Mouse (Mus musculus) adrenal gland, postnatal 4 days (tissue): ENCODE measurements around the gene Farsa. TPM values are rescaled to one million over a fixed set of nuclear protein-coding genes. Genes with fewer than 3 reads are reported as not detected.

Experiments used
- DNase-seq, 2 experiments: peaks; one replicate each; pipeline ENCODE4 v3.0.0; 2021 to 2022; ENCODE audit warnings: low spot score in 2 of 2, mixed read lengths in 2 of 2
- microRNA-seq: library from miRNA; unstranded; fragments of <30 nt; microRNA quantifications from one replicate; pipeline ENCODE4 v1.2.0, GENCODE M21; 2021
- total RNA-seq, 2 experiments: library from RNA; stranded (reverse); gene quantifications; 2 replicates each; pipeline ENCODE4 v1.2.3; 2021

Gene Farsa
- total RNA-seq, 2 experiments from 2014 or later: 61.0 to 63.6 TPM

DNA sequence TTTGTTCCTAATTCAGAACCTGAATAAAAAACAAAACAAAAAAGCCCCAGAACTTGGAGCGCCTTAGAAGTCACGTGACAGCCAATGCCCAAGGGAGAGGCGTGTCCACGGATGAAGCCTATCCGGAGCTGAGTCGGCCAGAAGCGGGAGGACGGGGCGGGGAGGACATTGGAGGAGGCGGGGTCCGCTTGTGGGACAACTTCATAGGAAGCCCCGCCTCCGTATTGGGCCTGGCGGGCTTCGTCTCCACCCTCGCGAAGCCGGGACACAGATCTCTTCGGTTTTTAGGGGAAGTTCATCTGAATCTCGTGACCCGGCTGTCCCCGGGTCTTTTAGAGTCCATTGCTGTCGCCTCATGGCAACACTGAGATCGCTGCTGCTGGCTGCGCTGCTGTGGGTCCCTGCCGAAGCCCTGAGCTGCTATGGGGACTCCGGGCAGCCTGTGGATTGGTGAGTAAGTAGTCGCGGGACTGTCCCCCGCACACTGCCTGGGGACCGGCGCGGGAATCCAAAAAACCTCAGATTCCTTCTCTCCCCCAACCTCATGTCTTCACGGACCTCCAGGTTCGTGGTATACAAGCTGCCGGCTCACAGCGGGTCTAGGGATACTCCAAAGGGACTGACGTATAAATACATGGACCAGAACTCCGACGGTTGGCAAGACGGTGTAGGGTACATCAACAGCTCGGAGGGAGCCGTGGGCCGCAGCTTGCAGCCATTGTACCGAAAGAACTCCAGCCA is 51.8 kb downstream of the Farsa start, which contains the start of gene Dnase2a:
Dnase2a (plus strand) TSS at position 140 of the 741 bp plus-strand sequence.
- peak; percentile 80 to 89 for DNase-seq

DNA sequence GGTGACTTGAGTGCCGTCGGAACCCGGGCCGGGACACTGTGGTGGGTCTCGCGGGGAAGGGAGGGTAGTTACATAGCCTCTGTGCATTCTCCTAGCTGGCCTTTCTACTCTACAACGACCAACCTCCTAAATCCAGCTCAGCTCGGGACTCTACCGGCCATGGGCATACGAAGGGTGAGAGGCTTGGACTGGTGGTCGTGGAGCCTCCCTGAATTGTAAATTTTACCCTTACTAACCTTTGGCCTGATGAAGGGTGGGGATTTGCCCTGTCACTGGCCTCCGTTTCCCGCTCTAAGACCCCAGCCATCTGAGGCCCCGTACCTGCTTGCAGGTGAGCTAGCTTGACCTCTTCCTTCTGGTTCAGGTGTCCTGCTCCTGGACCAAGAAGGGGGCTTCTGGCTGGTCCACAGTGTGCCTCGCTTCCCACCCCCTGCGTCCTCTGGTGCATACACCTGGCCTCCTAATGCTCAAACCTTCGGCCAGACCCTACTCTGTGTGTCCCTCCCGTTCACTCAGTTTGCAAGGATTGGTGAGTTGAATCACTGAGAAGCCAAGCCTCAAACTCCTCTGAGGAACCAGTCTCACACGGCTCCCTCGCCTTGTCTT is 52.5 kb downstream of the Farsa start:
- no peak for DNase-seq

DNA sequence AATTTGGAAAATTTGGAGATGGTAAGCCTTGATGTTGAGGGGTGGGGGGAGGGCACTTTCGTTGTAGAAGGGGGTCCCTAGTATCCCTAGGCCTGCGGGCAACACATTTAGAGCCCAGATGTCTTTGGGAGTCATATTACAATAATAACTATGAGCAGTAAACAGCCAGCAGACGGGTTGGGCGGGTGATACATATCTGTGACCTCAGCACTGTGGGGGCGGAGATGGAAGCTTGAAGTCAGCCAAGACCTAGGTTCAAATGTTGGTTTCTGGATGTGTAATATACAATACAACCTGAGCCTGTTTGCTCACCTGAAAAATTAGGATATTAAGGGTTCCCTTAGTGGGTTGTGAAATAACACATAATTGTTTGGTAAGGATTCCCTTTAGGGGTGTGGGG is 53.2 kb downstream of the Farsa start:
- no peak for DNase-seq

DNA sequence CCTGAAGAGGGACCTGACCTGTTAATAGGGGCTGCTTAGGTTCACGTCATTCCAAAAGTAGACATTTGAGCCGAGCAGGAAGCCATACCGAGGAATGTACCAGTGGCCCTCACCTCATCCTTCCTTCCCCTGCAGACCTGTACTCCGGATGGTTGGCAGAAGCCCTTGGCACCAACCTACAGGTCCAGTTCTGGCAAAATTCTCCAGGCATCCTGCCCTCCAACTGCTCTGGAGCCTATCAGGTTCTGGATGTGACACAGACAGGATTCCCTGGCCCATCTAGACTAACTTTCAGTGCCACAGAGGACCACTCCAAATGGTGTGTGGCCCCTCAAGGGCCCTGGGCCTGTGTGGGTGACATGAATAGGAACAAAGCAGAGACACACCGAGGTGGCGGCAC is 53.8 kb downstream of the Farsa start:
- DNase-seq: no peak

DNA sequence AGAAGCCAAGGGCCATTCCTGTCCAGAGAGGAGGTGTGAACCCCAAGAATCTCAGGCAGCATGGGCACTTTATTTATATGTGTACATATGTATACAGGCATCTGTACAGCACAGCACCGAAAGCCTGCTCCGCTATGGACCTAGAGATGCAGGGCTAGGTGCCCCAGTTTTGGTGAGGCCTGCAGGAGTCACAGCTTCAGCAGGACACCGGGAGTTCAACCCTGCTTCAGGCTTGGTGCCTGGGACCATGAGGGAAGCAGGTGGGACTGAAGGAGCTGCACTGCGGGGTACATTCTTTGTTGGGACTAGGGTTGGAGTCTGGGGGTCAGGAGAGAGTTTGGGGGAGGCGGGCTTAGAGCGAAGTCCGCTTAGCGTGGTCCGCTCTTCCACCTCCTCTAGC is 55.1 kb downstream of the Farsa start:
- no peak for DNase-seq

DNA sequence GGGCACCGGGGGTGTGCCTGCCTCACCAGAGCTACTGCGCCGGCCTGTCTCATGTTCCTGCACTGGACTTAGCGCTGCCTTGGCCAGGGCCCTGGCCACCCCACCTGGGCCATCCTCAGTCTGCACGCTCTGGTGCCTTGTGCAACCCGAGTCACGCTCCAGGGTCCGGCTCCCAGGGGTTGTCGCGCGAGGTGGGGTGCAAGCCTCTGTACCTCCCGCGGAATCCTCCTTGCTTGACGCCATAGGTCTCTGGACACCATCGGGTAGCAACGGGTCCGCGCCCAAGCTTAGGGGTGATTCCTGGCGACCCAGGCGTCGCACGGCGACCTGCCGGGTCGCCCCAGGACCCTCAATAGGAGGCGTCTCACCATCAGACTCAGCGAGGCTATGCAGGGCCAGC is 55.6 kb downstream of the Farsa start:
- DNase-seq: no peak

DNA sequence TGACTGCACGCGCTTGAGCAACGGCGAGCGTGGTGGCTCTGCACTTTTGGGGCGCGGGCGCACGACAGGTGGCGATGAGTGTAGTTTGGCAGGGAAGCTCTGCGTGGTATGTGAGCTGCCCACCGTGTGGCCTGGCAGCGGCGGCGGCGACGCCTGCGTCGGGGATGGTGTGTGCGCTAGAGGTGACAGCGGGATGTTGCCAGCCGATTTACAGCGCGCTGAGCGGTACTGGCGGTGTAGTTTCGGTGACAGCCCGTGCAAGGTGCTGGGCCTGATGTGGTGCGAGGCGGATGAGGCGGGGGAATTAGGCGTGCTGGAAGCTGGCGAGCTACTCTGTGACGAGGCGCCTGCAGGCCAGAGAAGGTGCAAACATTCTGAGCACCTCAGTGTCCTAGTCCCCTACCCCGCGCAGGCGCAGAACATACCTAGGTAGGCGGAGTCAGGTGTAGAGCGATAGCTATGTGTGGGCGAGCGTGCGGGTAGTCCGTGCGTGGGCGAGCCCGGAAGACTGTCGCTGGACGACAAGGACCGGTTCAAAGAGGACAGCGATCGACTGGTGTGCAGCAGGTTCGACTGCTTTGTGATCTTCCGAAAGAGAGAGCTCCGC is 56.2 kb downstream of the Farsa start:
- peak in 1 of 2 experiments; percentile 37 for DNase-seq

DNA sequence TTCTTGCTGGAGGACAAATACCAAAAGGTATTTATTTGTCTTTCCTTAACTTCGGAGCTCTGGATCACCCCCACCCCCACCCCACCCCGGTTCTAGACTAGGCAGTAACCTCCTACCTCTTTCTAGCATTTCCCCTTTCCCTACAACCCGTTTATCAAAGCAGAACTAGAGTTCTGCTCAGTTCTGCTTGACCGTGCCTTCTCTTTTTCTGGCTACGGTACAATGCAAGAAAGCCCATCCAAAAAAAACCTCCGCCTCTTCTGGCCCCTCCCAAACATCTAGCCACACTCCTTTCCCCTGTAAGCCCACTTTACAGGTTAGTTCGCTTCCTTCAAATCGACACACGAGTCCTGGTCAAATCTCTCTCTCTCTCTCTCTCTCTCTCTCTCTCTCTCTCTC is 56.7 kb downstream of the Farsa start:
- DNase-seq: no peak

DNA sequence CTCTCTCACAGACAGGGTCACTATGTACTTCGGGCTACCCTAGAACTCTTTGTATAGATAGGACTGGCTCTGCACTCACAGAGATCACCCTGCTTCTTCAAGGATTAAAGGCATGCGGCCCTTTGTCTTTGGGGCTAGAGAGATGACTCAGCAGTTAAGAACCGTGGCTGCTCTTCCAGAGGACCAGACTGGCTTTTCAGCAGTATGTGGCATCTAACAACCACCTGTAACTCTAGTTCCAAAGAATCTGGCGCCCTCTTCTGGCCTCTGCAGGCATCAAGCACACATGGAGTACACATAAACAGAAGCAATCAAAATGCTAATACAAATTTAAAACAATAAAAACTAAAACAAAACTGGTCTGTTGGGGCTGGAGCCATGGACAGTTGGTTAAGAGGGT is 57.2 kb downstream of the Farsa start:
- no peak for DNase-seq

DNA sequence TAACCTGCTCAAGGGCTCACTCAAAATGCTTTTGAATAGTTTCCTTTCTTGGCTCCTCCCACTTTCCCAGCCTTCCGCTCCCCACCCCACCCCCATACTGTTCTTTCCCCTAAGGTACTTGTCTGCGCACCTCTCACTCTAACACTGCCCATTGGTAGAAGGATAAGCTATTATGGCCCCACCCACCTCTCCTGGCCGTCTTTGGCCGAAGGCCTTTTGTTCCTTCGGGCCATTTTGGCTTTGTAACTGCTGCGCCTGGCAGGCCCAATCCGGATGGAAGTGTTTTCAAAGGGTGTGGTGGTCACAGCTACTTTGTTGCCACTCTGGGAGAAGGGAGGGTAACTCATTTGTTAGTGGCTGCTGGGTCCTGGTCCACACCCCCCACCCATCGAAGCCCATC is 58.5 kb downstream of the Farsa start:
- DNase-seq: no peak

DNA sequence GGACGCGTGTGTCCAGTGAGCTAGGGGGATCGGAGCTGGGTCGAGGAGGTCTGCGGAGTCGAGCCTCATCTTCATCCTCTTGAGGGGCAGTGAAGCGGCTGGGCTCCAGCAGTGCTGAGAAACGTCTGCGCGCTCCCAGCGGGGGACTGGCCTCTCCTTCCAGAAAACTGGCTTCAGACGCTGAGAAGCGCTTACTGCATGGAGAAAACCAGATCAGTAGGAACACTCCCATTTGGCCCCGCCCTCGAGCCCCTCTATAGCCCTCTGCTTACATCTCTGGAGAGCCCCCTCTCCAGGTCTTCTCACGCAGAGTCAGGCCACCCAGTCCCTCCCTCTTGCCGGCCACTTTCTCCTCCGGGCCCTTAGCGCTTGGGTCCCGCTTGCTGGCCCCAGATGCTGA is 61.0 kb downstream of the Farsa start:
- no peak for DNase-seq

DNA sequence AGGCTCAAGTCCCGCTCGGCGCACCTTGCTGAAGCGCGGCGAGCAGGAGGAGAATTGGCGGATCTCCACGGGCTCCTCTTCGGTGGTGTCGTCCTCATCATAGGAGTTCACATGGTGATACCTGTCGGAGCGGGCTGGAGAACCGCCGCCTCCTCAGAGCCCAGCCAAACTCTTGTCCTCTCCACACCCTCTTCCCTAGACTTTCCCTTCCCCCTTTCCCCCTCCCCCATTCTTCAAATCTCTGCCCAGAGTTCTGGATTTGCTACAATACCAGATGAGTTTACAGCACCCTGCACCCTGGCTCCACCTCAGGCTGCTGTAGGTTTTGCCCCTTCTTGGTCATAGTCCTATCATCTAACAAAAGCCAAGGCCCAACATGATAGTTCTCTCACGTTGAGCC is 61.9 kb downstream of the Farsa start:
- DNase-seq: no peak

Small RNAs within 50 kb of the gene (microRNA-seq; reads per million reads assigned to microRNA genes)
- gene Mir7069: 5.3 reads per million, percentile 16 among the genes with 10 or more reads in this experiment

Other genes with a start within 250 kb of the Farsa start
- gene Ier2, start 194.1 kb upstream of the Farsa start, total RNA-seq: 10 to 100 TPM; 35.1 to 35.3 TPM
- 100 to 1,000 TPM; 122 to 124 TPM for gene Trmt1, start 170.7 kb upstream of the Farsa start, total RNA-seq
- 10 to 100 TPM; 88.9 to 89.0 TPM for gene Nacc1, start 169.1 kb upstream of the Farsa start, total RNA-seq
- 1 to 10 TPM; 6.5 to 7.2 TPM for gene Lyl1, start 155.5 kb upstream of the Farsa start, total RNA-seq
- 1 to 10 TPM; 1.2 TPM for gene G430095P16Rik, start 134.0 kb upstream of the Farsa start, total RNA-seq
- gene Nfix, start 56.6 kb upstream of the Farsa start, total RNA-seq: 100 to 1,000 TPM; 134 to 137 TPM
- 1 to 10 TPM; 5.7 to 6.7 TPM for gene Dand5, start 34.2 kb upstream of the Farsa start, total RNA-seq
- 10 to 100 TPM; 46.9 to 48.0 TPM for gene Gadd45gip1, start 25.5 kb upstream of the Farsa start, total RNA-seq
- gene Rad23a, start 16.3 kb upstream of the Farsa start, total RNA-seq: 10 to 100 TPM; 86.4 to 93.8 TPM
- 100 to 1,000 TPM; 480 to 531 TPM for gene Calr, start 10.1 kb upstream of the Farsa start, total RNA-seq
- gene Syce2, start 15.1 kb downstream of the Farsa start, total RNA-seq: 10 to 100 TPM; 20.0 to 22.5 TPM
- 10 to 100 TPM; 55.0 to 56.0 TPM for gene Gcdh, start 36.9 kb downstream of the Farsa start, total RNA-seq
- 1 to 10 TPM; 2.7 to 6.8 TPM for gene Klf1, start 44.9 kb downstream of the Farsa start, total RNA-seq
- 10 to 100 TPM; 10.4 to 11.5 TPM for gene Dnase2a, start 51.6 kb downstream of the Farsa start, total RNA-seq
- 1 to 10 TPM; 8.3 to 8.5 TPM for gene Mast1, start 80.4 kb downstream of the Farsa start, total RNA-seq
- gene Rtbdn, start 90.0 kb downstream of the Farsa start, total RNA-seq: under 1 TPM; 0.23 to 0.31 TPM
- gene Gm49661, start 112.4 kb downstream of the Farsa start, total RNA-seq: not detected
- gene Prdx2, start 112.6 kb downstream of the Farsa start, total RNA-seq: 100 to 1,000 TPM; 617 to 655 TPM
- gene Rnaseh2a, start 112.8 kb downstream of the Farsa start, total RNA-seq: 100 to 1,000 TPM; 122 to 138 TPM
- gene Junb, start 121.7 kb downstream of the Farsa start, total RNA-seq: 10 to 100 TPM; 26.1 to 28.9 TPM
- 10 to 100 TPM; 10.6 to 13.8 TPM for gene Hook2, start 133.6 kb downstream of the Farsa start, total RNA-seq
- not detected for gene Best2, start 157.5 kb downstream of the Farsa start, total RNA-seq
- gene Asna1, start 168.3 kb downstream of the Farsa start, total RNA-seq: 10 to 100 TPM; 77.7 to 83.2 TPM
- gene Trir, start 169.8 kb downstream of the Farsa start, total RNA-seq: 100 to 1,000 TPM; 179 to 188 TPM
- 10 to 100 TPM; 70.8 to 86.8 TPM for gene Tnpo2, start 179.9 kb downstream of the Farsa start, total RNA-seq
- gene Fbxw9, start 203.1 kb downstream of the Farsa start, total RNA-seq: 10 to 100 TPM; 36.5 to 39.8 TPM
- not detected for gene Gm5741, start 211.0 kb downstream of the Farsa start, total RNA-seq
- 10 to 100 TPM; 43.0 to 48.2 TPM for gene Dhps, start 214.8 kb downstream of the Farsa start, total RNA-seq
- 10 to 100 TPM; 77.8 to 80.6 TPM for gene Wdr83os, start 223.8 kb downstream of the Farsa start, total RNA-seq
- 10 to 100 TPM; 31.2 to 33.8 TPM for gene Wdr83, start 224.3 kb downstream of the Farsa start, total RNA-seq
- 10 to 100 TPM; 69.1 to 69.2 TPM for gene Man2b1, start 226.3 kb downstream of the Farsa start, total RNA-seq